Mouse (Mus musculus) regulatory T cell (primary cell): Measurements from ENCODE around the gene Ftl1.

Experiments used
- in situ Hi-C: fragments of 300-600 bp; cut with MboI, MseI; formaldehyde crosslinking; loops from one replicate; pipeline ENCODE4 v1.15.1; 2025; ENCODE audit warnings: high pct_unique_total_duplicates

Ftl1 gene

GRCm38 (mm10) chr7:45413864-45414739 is 45.6 kb downstream of the Ftl1 start:
- in situ Hi-C loops, result no loop called here

GRCm38 (mm10) chr7:45413113-45413863 is 46.4 kb downstream of the Ftl1 start, which contains the start of gene Ntf5:
TSS of gene Ntf5 (plus strand) at chr7:45413695.
- in situ Hi-C loops, result no loop called here

- in situ Hi-C loops, result no loop called here
These were observed 47.3 kb downstream of the Ftl1 start for GRCm38 (mm10) chr7:45412421-45412820.

GRCm38 (mm10) chr7:45409497-45410163 is 50.1 kb downstream of the Ftl1 start:
- in situ Hi-C loops, result no loop called here

GRCm38 (mm10) chr7:45408949-45409348 is 50.7 kb downstream of the Ftl1 start:
- in situ Hi-C loops, result no loop called here

- in situ Hi-C loops, result no loop called here
These were observed 51.3 kb downstream of the Ftl1 start for GRCm38 (mm10) chr7:45408351-45408750.
